Comparison of ENCODE assay signal across 22 mouse cellular contexts in genomic region chr2:7113738-7114137, GRCm38 (mm10).
A peak's percentile ranks its signal among the peaks of the same experiment; 100 is the strongest.
DNase-seq lines count a peak whose midpoint lies in the region; ATAC-seq and TF ChIP-seq lines count a peak whose summit lies in the region.
"Had no signal": no experiment of that assay in that cellular context is flagged by ENCODE, and none has a peak within 500 bp of the region (broad histone marks: within the 10 kb centered on the region; RNA-seq: fewer than 3 reads in every experiment).

No protein-coding gene starts in this region.

- no peak overlapping the region for H3K9ac ChIP-seq in forebrain, postnatal 0 days
- no peak overlapping the region for H3K9ac ChIP-seq in forebrain, embryonic 14.5 days (ENCODE audit: low read length)
- no peak overlapping the region for H3K9ac ChIP-seq in midbrain, embryonic 11.5 days (ENCODE audit: low read length)
- H3K9ac ChIP-seq in midbrain, embryonic 14.5 days (replicated peaks; ENCODE audit: low read length): no peak overlapping the region
- H3K9ac ChIP-seq: embryonic facial prominence, embryonic 15.5 days; forebrain, embryonic 15.5 days; heart, embryonic 12.5 days had no signal

- peak overlapping the region; percentile 24; the same call in 1 of the 2 replicates for H3K27ac ChIP-seq in forebrain, postnatal 0 days (ENCODE audit: low read depth, low read length)
- H3K27ac ChIP-seq in forebrain, embryonic 14.5 days (ENCODE audit: low read depth, low read length): no peak overlapping the region
- H3K27ac ChIP-seq in left cerebral cortex, adult 2 months: peak overlapping the region; percentile 82
- H3K27ac ChIP-seq in midbrain, embryonic 11.5 days (ENCODE audit: low read depth, low read length): no peak overlapping the region
- no peak overlapping the region for H3K27ac ChIP-seq in midbrain, embryonic 14.5 days (replicated peaks; ENCODE audit: low read depth, low read length)
- H3K27ac ChIP-seq: embryonic facial prominence, embryonic 15.5 days; forebrain, embryonic 10.5 days had no signal

- intact Hi-C loops in left cerebral cortex, adult 2 months (cut with DNase I): no loop called here

- 67% methylated on average over 4 of the region's 4 CpGs for WGBS in forebrain, postnatal 0 days
- WGBS in forebrain, embryonic 14.5 days: 74% methylated on average over 4 of the region's 4 CpGs
- 85% methylated on average over 4 of the region's 4 CpGs for WGBS in midbrain, embryonic 11.5 days
- 73% methylated on average over 4 of the region's 4 CpGs for WGBS in midbrain, embryonic 14.5 days

- 0 out of 2 replicates have a peak, but pooled peaks cover 4% of the 10 kb centered on the region for H3K4me1 ChIP-seq in forebrain, postnatal 0 days (ENCODE audit: insufficient read depth)
- peaks cover 12% of the 10 kb centered on the region for H3K4me1 ChIP-seq in forebrain, embryonic 14.5 days (ENCODE audit: control insufficient read depth, insufficient read depth, low read length)
- H3K4me1 ChIP-seq in midbrain, embryonic 11.5 days (ENCODE audit: control insufficient read depth, insufficient read depth, low read length): peaks cover 7% of the 10 kb centered on the region
- no peaks in the 10 kb centered on the region for H3K4me1 ChIP-seq in midbrain, embryonic 14.5 days (ENCODE audit: control insufficient read depth, insufficient read depth, low read length)
- H3K4me1 ChIP-seq: embryonic facial prominence, embryonic 15.5 days; heart, embryonic 12.5 days had no signal

- no peak overlapping the region for H3K4me3 ChIP-seq in forebrain, postnatal 0 days (ENCODE audit: low read depth, low read length)
- no peak overlapping the region for H3K4me3 ChIP-seq in forebrain, embryonic 14.5 days (ENCODE audit: low read depth, low read length)
- H3K4me3 ChIP-seq in left cerebral cortex, adult 2 months: no peak overlapping the region
- no peak overlapping the region for H3K4me3 ChIP-seq in midbrain, embryonic 11.5 days (ENCODE audit: low read depth, low read length)
- H3K4me3 ChIP-seq in midbrain, embryonic 14.5 days (replicated peaks; ENCODE audit: low read depth, low read length): no peak overlapping the region
- H3K4me3 ChIP-seq: embryonic facial prominence, embryonic 15.5 days; erythroblast, embryonic 14.5 days; forebrain, embryonic 10.5 days; forebrain, embryonic 15.5 days; heart, embryonic 12.5 days had no signal

- H3K9me3 ChIP-seq in forebrain, postnatal 0 days (ENCODE audit: low read length): no peaks in the 10 kb centered on the region
- H3K9me3 ChIP-seq in forebrain, embryonic 14.5 days (replicated peaks; ENCODE audit: control insufficient read depth, low read length): no peaks in the 10 kb centered on the region
- H3K9me3 ChIP-seq in midbrain, embryonic 11.5 days (ENCODE audit: control insufficient read depth, low read length): no peaks in the 10 kb centered on the region
- H3K9me3 ChIP-seq in midbrain, embryonic 14.5 days (ENCODE audit: control insufficient read depth, low read length): no peaks in the 10 kb centered on the region
- H3K9me3 ChIP-seq: embryonic facial prominence, embryonic 15.5 days; forebrain, embryonic 10.5 days; forebrain, embryonic 15.5 days; G1E; heart, embryonic 12.5 days had no signal

- ATAC-seq in forebrain, postnatal 0 days: no peak
- no peak for ATAC-seq in forebrain, embryonic 14.5 days
- no peak for ATAC-seq in midbrain, embryonic 11.5 days (ENCODE audit: low FRiP score)
- ATAC-seq in midbrain, embryonic 14.5 days (ENCODE audit: low FRiP score, low TSS enrichment): no peak
- ATAC-seq: CD4-positive, CD25-positive, alpha-beta regulatory T cell, adult 4 months; forebrain, embryonic 15.5 days had no signal

- H3K4me2 ChIP-seq in forebrain, postnatal 0 days (ENCODE audit: low read depth): no peak overlapping the region
- H3K4me2 ChIP-seq in forebrain, embryonic 14.5 days (ENCODE audit: low read length): no peak overlapping the region
- H3K4me2 ChIP-seq in midbrain, embryonic 11.5 days: no peak overlapping the region
- no peak overlapping the region for H3K4me2 ChIP-seq in midbrain, embryonic 14.5 days (ENCODE audit: low read length)
- H3K4me2 ChIP-seq: embryonic facial prominence, embryonic 15.5 days; forebrain, embryonic 15.5 days; heart, embryonic 12.5 days had no signal

- TF ChIP-seq CTCF in forebrain, postnatal 0 days (IDR thresholded peaks at IDR 0.05; ENCODE audit: low read depth): no peak
- TF ChIP-seq CTCF in left cerebral cortex, adult 2 months (IDR thresholded peaks at IDR 0.05): no peak

- H3K36me3 ChIP-seq in forebrain, postnatal 0 days (ENCODE audit: insufficient read depth): no peaks in the 10 kb centered on the region
- no peaks in the 10 kb centered on the region for H3K36me3 ChIP-seq in forebrain, embryonic 14.5 days (ENCODE audit: control insufficient read depth, insufficient read depth, low read length)
- no peaks in the 10 kb centered on the region for H3K36me3 ChIP-seq in midbrain, embryonic 11.5 days (ENCODE audit: control insufficient read depth, insufficient read depth, low read length)
- no peaks in the 10 kb centered on the region for H3K36me3 ChIP-seq in midbrain, embryonic 14.5 days (ENCODE audit: control insufficient read depth, insufficient read depth, low read length)
- H3K36me3 ChIP-seq: embryonic facial prominence, embryonic 15.5 days; forebrain, embryonic 10.5 days; forebrain, embryonic 15.5 days; G1E; heart, embryonic 12.5 days had no signal

- no peak for DNase-seq in forebrain, postnatal 0 days
- DNase-seq in forebrain, embryonic 14.5 days (ENCODE audit: low spot score): no peak
- DNase-seq in left cerebral cortex, adult 2 months (ENCODE audit: extremely low spot score in 1 of 2, low spot score in 2 of 2): no peak
- no peak for DNase-seq in left cerebral cortex, adult 9 months (ENCODE audit: low spot score in 2 of 2)
- peak; percentile 83 for DNase-seq in midbrain, embryonic 11.5 days (ENCODE audit: low spot score, missing footprints)
- DNase-seq in midbrain, embryonic 14.5 days: no peak
- DNase-seq in kidney, postnatal 4 days: no peak
- DNase-seq: adrenal gland, adult 8-10 months; adrenal gland, postnatal 36 days; B cell, adult 2 months; cerebellum, adult 8-10 months; cerebellum, postnatal 14 days; embryo, embryonic 11 days; gastrocnemius, postnatal 10 days; heart, postnatal 36 days had no signal

- H3K27me3 ChIP-seq in forebrain, postnatal 0 days (ENCODE audit: insufficient read depth, low read length): no peaks in the 10 kb centered on the region
- no peaks in the 10 kb centered on the region for H3K27me3 ChIP-seq in forebrain, embryonic 14.5 days (replicated peaks; ENCODE audit: control insufficient read depth, insufficient read depth, low read length)
- no peaks in the 10 kb centered on the region for H3K27me3 ChIP-seq in midbrain, embryonic 11.5 days (ENCODE audit: control insufficient read depth, insufficient read depth, low read length)
- H3K27me3 ChIP-seq in midbrain, embryonic 14.5 days (ENCODE audit: control insufficient read depth, insufficient read depth, low read length): no peaks in the 10 kb centered on the region
- H3K27me3 ChIP-seq: embryonic facial prominence, embryonic 15.5 days; forebrain, embryonic 15.5 days; heart, embryonic 12.5 days had no signal

Comparison
In these comparisons a context has a peak if more than half of its experiments do, and no peak if none do; other contexts are left out.
1. H3K27ac ChIP-seq: peak in forebrain, postnatal 0 days (single experiment) and left cerebral cortex, adult 2 months (single experiment); none in forebrain, embryonic 14.5 days (single experiment), midbrain, embryonic 11.5 days (single experiment) and midbrain, embryonic 14.5 days (single experiment).